Mouse (Mus musculus): ENCODE data around the gene Gm10256. TPM values are rescaled to one million over a fixed set of nuclear protein-coding genes. Genes with fewer than 3 reads are reported as not detected.

The Gm10256 gene
- total RNA-seq (2023): not detected in 2 replicates

GRCm38 (mm10) chrY:2830380-2830779 is at the start of gene Gm10256, which contains the start of gene Rbmy:
Gene Gm10256 (plus strand): TSS chrY:2830699.
Gene Rbmy (plus strand): TSS chrY:2830680.

GRCm38 (mm10) chrY:2796105-2796504 is 34.4 kb upstream of the Gm10256 start, which contains the start of gene Gm4064:
Gene Gm4064 (minus strand): TSS chrY:2796205.

GRCm38 (mm10) chrY:2900689-2901088 is 70.2 kb downstream of the Gm10256 start, which contains the start of gene Gm10352:
Gene Gm10352 (plus strand): TSS chrY:2900989.

Other genes with a start within 250 kb of the Gm10256 start
- gene H2al2c, start 231.6 kb upstream of the Gm10256 start, total RNA-seq (2023): not detected in 2 replicates
- gene Sry, start 167.0 kb upstream of the Gm10256 start, total RNA-seq (2023): not detected in 2 replicates
- not detected in 2 replicates for gene H2al2b, start 110.0 kb upstream of the Gm10256 start, total RNA-seq (2023)
- gene Gm4064, start 34.5 kb upstream of the Gm10256 start, total RNA-seq (2023): not detected in 2 replicates
- not detected in 2 replicates for gene Rbmy, start within 50 bp of the Gm10256 start, total RNA-seq (2023)
- not detected in 2 replicates for gene Gm10352, start 70.3 kb downstream of the Gm10256 start, total RNA-seq (2023)
- not detected in 2 replicates for gene Gm29289, start 101.9 kb downstream of the Gm10256 start, total RNA-seq (2023)